Mouse (Mus musculus): Measurements from ENCODE around the gene Lta. TPM values are rescaled to one million over a fixed set of nuclear protein-coding genes. Genes with fewer than 3 reads are reported as not detected.

The Lta gene
- polyA plus RNA-seq, 1 experiment, result 1.1 TPM

GRCm38 (mm10) chr17:35219601-35220041 is 14.5 kb upstream of the Lta start:
- 42% methylated on average over 6 of the region's 6 CpGs for whole genome bisulfite sequencing
- Histone ChIP-seq H3K4me3 (replicated peaks; ENCODE audit: extremely low read depth, low read depth, low read length) (no peak overlapping the region), H3K4me1 (ENCODE audit: control insufficient read depth, insufficient read depth, low read length) (peaks cover 20% of the 10 kb centered on the region)
- DNase-seq, result no peak
- TF ChIP-seq CTCF (IDR thresholded peaks at IDR 0.05; ENCODE audit: insufficient read depth, low read length) (no peak), POLR2A (IDR thresholded peaks at IDR 0.05; ENCODE audit: borderline replicate concordance, extremely low read depth, low read depth, low read length) (no peak)

- 44% methylated on average over 18 of the region's 18 CpGs for WGBS
- DNase-seq, result no peak
- TF ChIP-seq CTCF (IDR thresholded peaks at IDR 0.05; ENCODE audit: insufficient read depth, low read length) (no peak), POLR2A (IDR thresholded peaks at IDR 0.05; ENCODE audit: borderline replicate concordance, extremely low read depth, low read depth, low read length) (no peak)
- H3K4me1 ChIP-seq (ENCODE audit: control insufficient read depth, insufficient read depth, low read length), result peaks cover 20% of the 10 kb centered on the region
- H3K4me3 ChIP-seq (replicated peaks; ENCODE audit: extremely low read depth, low read depth, low read length), result no peak overlapping the region
Measured at GRCm38 (mm10) chr17:35218516-35219193, 13.5 kb upstream of the Lta start.

GRCm38 (mm10) chr17:35213071-35213470 is 7.9 kb upstream of the Lta start:
- Histone ChIP-seq H3K4me3 (replicated peaks; ENCODE audit: extremely low read depth, low read depth, low read length) (no peak overlapping the region), H3K4me1 (ENCODE audit: control insufficient read depth, insufficient read depth, low read length) (0 out of 2 replicates have a peak, but pooled peaks cover 7% of the 10 kb centered on the region)
- TF ChIP-seq CTCF (IDR thresholded peaks at IDR 0.05; ENCODE audit: insufficient read depth, low read length) (no peak), POLR2A (IDR thresholded peaks at IDR 0.05; ENCODE audit: borderline replicate concordance, extremely low read depth, low read depth, low read length) (no peak)
- 92% methylated on average over 5 of the region's 5 CpGs for WGBS
- no peak for DNase-seq

- WGBS, result 43% methylated on average over 3 of the region's 3 CpGs
- TF ChIP-seq POLR2A (IDR thresholded peaks at IDR 0.05; ENCODE audit: borderline replicate concordance, extremely low read depth, low read depth, low read length) (no peak), CTCF (IDR thresholded peaks at IDR 0.05; ENCODE audit: insufficient read depth, low read length) (no peak)
- DNase-seq, result no peak
Measured at GRCm38 (mm10) chr17:35210593-35210992, 5.4 kb upstream of the Lta start.

GRCm38 (mm10) chr17:35209785-35210535 is 4.8 kb upstream of the Lta start:
- DNase-seq, result no peak
- 56% methylated on average over 12 of the region's 12 CpGs for WGBS
- H3K4me1 ChIP-seq (ENCODE audit: control insufficient read depth, insufficient read depth, low read length), result 0 out of 2 replicates have a peak, but pooled peaks cover 7% of the 10 kb centered on the region

More at GRCm38 (mm10) chr17:35210593-35210992, 5.4 kb upstream of the Lta start:
- Histone ChIP-seq H3K4me3 (replicated peaks; ENCODE audit: extremely low read depth, low read depth, low read length) (no peak overlapping the region), H3K4me1 (ENCODE audit: control insufficient read depth, insufficient read depth, low read length) (0 out of 2 replicates have a peak, but pooled peaks cover 7% of the 10 kb centered on the region)

GRCm38 (mm10) chr17:35205380-35205769 is 224 bp upstream of the Lta start:
- 67% methylated on average over 10 of the region's 10 CpGs for WGBS
- Histone ChIP-seq H3K4me1 (ENCODE audit: control insufficient read depth, insufficient read depth, low read length) (0 out of 2 replicates have a peak, but pooled peaks cover 3% of the 10 kb centered on the region), H3K4me3 (replicated peaks; ENCODE audit: extremely low read depth, low read depth, low read length) (no peak overlapping the region)
- DNase-seq, result no peak
- no peak for TF ChIP-seq POLR2A (IDR thresholded peaks at IDR 0.05; ENCODE audit: borderline replicate concordance, extremely low read depth, low read depth, low read length)
- no peak for TF ChIP-seq CTCF (IDR thresholded peaks at IDR 0.05; ENCODE audit: insufficient read depth, low read length)

More at GRCm38 (mm10) chr17:35209785-35210535, 4.8 kb upstream of the Lta start:
- H3K4me3 ChIP-seq (replicated peaks; ENCODE audit: extremely low read depth, low read depth, low read length), result no peak overlapping the region
- no peak for TF ChIP-seq POLR2A (IDR thresholded peaks at IDR 0.05; ENCODE audit: borderline replicate concordance, extremely low read depth, low read depth, low read length)
- TF ChIP-seq CTCF (IDR thresholded peaks at IDR 0.05; ENCODE audit: insufficient read depth, low read length), result no peak

GRCm38 (mm10) chr17:35202442-35202841 is 2.7 kb downstream of the Lta start:
- TF ChIP-seq POLR2A (IDR thresholded peaks at IDR 0.05; ENCODE audit: borderline replicate concordance, extremely low read depth, low read depth, low read length) (no peak), CTCF (IDR thresholded peaks at IDR 0.05; ENCODE audit: insufficient read depth, low read length) (no peak)
- no peak for DNase-seq
- WGBS, result 76% methylated on average over 4 of the region's 4 CpGs
- H3K4me1 ChIP-seq (ENCODE audit: control insufficient read depth, insufficient read depth, low read length), result no peaks in the 10 kb centered on the region
- no peak overlapping the region for H3K4me3 ChIP-seq (replicated peaks; ENCODE audit: extremely low read depth, low read depth, low read length)

GRCm38 (mm10) chr17:35201787-35202186 is 3.4 kb downstream of the Lta start, which contains the start of gene Tnf:
Tnf (minus strand) TSS chr17:35202007.
- Histone ChIP-seq H3K4me1 (ENCODE audit: control insufficient read depth, insufficient read depth, low read length) (no peaks in the 10 kb centered on the region), H3K4me3 (replicated peaks; ENCODE audit: extremely low read depth, low read depth, low read length) (peak within 1 kb of the TSS; percentile 22)
- WGBS, result 29% methylated on average over 13 of the region's 13 CpGs
- TF ChIP-seq CTCF (IDR thresholded peaks at IDR 0.05; ENCODE audit: insufficient read depth, low read length) (no peak), POLR2A (IDR thresholded peaks at IDR 0.05; ENCODE audit: borderline replicate concordance, extremely low read depth, low read depth, low read length) (peak; percentile 59; the same call in 1 of the 2 replicates)
- no peak for DNase-seq

GRCm38 (mm10) chr17:35201128-35201527 is 4.0 kb downstream of the Lta start:
- TF ChIP-seq POLR2A (IDR thresholded peaks at IDR 0.05; ENCODE audit: borderline replicate concordance, extremely low read depth, low read depth, low read length), result no peak
- TF ChIP-seq CTCF (IDR thresholded peaks at IDR 0.05; ENCODE audit: insufficient read depth, low read length), result no peak
- Histone ChIP-seq H3K4me3 (replicated peaks; ENCODE audit: extremely low read depth, low read depth, low read length) (peak overlapping the region; percentile 6), H3K4me1 (ENCODE audit: control insufficient read depth, insufficient read depth, low read length) (no peaks in the 10 kb centered on the region)
- DNase-seq, result no peak
- 49% methylated on average over 11 of the region's 11 CpGs for WGBS

All from lung, adult 2 months (tissue).